Mouse (Mus musculus): ENCODE results near the gene Slc26a9. TPM values are rescaled to one million over a fixed set of nuclear protein-coding genes. Genes with fewer than 3 reads are reported as not detected.

The Slc26a9 gene
- polyA plus RNA-seq, 1 experiment from 2014 or later, result 0.08 TPM

- DNase-seq (ENCODE audit: low spot score), result no peak
Measured at GRCm38 (mm10) chr1:131734657-131735273, 9.1 kb upstream of the Slc26a9 start.

DNA sequence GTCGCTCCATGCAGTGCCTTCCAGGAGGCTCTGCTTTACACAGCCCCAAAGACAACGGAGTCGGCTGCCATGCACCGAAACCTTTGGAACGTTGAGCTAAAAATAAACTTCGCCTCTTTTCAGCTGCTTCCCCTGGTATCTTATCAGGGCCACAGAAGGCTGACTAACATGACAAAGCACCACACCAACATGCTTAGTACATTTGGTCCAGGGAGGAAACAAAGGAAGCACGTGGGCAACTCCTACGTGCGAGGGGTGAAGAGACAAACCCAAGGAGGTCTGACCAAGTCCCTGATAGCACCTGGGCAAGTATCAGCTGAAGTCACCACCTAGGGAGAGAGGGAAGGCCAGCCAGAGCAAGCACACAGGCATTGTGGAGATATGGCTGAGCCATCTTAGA is 7.3 kb upstream of the Slc26a9 start:
- no peak for DNase-seq (ENCODE audit: low spot score)

DNA sequence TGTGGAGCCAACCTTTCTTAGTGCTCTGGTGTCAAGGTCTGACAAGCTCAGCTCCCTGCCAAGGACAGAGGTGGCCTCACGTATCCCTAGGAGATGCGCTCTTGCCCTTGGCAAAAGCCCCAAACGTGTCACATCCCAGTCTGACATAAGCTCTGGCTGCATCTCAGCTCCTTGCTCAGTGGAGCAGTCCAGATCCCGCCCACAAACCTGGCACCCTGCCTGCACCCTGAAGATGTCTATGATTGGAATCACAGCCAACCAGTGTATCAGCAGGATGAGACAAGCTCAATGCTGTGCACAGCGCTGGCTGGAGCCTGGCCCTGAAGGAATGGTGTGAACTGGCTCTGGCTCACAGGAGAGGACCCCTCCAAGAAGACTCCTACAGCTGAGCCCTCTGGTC is 6.6 kb upstream of the Slc26a9 start:
- DNase-seq (ENCODE audit: low spot score), result no peak

DNA sequence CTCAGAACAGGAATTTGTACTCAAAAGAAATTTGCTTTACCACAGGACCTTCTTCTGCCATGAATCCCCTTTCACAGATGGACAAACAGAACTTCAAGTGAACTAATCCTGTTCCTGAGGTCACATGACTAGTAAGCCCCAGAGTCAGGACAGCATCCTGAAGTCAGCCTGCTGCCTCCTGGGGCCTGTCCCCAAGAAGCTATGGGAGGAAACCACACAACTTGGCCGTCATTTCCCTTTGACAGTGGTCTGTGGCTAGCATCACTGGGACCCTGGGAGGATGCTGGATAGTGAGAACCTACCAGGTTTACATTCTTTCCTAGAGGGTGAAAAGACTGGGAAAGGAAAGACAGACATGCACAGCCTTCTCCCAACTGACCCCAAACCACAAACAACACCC is 5.1 kb upstream of the Slc26a9 start:
- no peak for DNase-seq (ENCODE audit: low spot score)

GRCm38 (mm10) chr1:131739481-131740160 is 4.2 kb upstream of the Slc26a9 start:
- no peak for DNase-seq (ENCODE audit: low spot score)

DNA sequence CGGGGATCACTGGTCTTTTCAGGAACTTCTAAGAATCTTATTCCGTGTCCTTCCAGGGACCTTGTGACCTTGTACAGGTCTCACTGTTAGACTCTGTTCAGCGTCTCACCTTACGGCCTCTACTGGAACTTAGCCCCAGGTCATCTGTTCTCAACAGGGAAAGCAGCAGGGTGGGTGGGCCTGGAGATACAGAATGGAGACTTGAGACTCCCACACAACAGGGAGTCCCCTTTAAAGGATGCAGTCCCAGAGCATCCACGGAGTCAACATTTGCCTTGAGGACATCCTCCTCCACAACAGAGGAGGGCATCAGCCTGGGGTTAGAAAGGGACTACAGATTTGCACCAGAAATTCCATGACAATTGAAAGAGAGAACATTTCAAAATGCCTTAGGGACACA is 1.6 kb downstream of the Slc26a9 start:
- DNase-seq (ENCODE audit: low spot score), result no peak

GRCm38 (mm10) chr1:131747761-131748160 is 3.9 kb downstream of the Slc26a9 start:
- no peak for DNase-seq (ENCODE audit: low spot score)

- DNase-seq (ENCODE audit: low spot score), result no peak
Measured at GRCm38 (mm10) chr1:131748636-131749035, 4.8 kb downstream of the Slc26a9 start.

DNA sequence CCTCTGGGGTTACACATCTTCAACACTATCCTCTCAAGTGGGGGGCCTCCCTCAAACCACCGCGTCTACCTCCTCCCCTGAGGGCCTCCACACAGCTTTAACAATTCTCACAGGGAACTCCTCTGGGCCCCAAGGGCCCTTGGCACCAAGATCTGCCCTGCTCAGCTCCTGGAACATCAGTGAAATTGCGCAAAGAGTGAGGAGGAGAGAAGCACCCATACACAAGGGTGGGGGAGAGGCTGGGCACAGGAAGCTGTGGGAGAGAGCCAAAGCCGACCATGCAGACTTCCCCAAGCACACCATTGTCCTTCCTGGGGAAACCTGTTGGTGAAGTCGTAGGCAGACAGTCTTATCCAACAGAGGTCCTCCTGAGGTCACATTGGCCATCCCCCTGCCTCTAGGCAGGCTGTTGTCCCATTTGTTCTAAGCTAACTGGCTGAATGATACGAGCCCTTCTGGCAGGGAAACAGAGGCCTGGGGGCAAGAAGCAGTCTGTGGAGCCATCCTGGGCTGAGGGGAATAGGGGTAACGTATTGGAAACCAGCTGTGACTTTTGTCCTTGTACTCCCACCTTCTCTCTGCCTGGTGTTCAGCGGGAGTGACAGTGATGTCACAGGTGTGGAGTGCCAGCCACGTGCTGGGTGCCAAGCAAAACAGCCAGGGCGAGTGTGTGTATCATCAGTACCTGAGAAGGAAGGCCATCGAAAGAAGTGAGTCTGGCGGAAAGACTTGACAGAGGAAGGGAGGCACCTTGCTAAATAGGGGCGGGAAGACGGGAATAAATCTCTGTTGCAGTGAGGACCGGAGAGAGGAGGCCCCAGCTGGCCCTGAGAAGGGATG is 6.1 kb downstream of the Slc26a9 start:
- DNase-seq (ENCODE audit: low spot score), result no peak

- DNase-seq (ENCODE audit: low spot score), result no peak
Measured at GRCm38 (mm10) chr1:131751181-131751890, 7.5 kb downstream of the Slc26a9 start.

DNA sequence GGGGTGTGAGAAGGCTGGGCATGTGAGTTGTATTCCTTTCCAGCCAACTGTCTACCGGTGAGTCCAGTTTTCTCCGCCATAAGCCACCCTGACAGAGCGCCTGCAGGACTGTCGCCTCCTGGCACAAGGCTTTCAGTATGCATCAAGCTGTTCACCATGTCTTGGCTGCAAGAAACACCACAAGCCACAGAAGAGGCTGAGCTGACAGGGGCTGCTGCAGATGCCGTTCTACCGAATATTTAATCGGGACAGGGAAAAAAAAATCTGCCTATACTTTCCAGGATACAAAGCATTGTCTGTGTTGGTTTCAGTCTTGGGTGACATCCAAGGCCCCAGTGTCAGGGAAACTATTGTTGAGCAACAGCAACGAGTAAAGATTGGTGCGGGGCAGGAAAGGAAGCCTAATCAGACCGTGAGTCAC is 8.1 kb downstream of the Slc26a9 start:
- no peak for DNase-seq (ENCODE audit: low spot score)

DNA sequence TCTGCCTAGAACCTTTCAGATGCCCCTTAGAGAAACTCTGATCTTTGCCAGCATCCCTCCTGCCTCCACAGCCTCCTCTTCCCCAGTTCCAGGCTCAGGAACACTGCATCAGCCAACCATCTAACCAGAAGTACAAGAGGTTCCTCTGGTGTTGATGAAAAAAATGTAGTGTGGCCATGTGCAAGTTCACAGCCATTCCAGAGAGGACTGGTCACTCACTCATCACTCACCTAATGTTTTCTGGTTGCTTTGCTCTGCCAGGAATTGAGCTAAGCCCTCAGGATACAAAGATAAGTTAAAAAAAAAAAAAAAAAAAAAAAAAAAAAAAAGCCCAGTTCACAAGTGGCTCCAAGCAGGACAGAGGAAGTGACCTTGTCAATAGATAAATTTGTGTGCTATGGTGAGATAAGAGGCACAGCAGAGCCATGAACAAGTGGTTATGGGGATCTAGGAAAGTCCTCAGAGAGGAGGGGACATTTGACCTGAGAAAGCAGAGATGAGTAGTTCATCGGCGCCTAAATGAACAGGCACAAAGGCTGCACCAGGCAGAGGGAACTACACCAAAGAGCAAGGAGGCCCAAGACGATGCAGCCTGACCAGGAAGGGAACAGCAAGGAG is 10.5 kb downstream of the Slc26a9 start:
- DNase-seq (ENCODE audit: low spot score), result no peak

DNA sequence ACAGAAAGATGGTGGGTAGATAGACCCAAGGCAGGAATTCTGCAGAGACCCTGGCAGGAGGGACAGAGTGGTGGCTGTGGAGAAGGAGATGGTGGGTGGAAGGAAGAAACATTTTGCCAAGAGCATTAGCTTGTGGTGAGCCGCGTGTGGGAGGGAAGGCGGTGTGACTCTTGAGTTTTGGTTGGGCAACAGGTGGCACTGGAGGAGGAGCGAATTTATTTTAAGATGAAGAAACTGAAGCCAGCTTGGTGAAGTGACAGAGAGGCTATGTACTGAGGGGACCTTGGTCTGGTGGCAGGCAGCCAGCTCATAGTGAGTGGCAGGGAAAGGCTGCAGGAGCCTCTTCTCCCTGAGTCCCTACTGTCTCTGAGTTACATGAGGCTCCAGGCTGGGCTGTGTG is 11.1 kb downstream of the Slc26a9 start:
- DNase-seq (ENCODE audit: low spot score), result no peak

DNA sequence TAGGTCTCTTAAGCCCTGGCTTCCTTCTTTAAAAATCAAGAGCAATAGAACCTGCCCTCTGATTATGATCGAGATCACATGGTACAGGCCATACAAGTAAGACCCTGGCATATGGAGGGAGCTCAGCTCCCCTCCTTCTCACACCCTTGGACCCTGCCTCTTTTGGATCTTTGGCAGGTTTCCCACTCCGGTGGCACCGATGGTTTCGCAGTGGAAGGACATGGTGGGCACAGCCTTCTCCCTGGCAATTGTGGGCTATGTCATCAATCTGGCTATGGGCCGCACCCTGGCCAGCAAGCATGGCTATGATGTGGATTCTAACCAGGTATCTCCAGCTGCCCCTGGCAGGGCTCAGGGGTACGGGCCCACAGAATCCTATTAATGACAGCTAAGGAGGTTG is 13.4 kb downstream of the Slc26a9 start:
- DNase-seq (ENCODE audit: low spot score), result no peak

- DNase-seq (ENCODE audit: low spot score), result no peak
Measured at GRCm38 (mm10) chr1:131758796-131759195, 15.0 kb downstream of the Slc26a9 start.

- no peak for DNase-seq (ENCODE audit: low spot score)
Measured at GRCm38 (mm10) chr1:131759667-131760427, 16.0 kb downstream of the Slc26a9 start.

DNA sequence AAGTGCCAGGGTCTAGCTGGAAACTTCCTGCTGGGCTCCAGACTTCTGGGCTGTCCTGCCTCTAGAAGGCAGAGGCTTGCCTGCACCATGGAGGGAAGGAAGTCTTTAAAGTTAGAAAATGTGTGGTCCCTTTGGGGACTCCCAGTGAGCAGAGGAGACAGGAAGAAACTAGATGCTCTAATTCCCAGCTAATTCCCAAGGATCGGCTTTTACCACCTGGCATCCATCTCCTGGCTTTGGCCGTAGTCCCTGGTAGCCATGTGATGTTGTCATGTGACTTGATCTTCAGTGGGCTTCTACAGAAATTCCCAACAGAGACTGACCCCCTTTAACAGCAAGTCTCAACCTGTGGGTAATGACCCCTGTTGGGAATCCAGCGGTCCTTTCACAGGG is 16.6 kb downstream of the Slc26a9 start:
- DNase-seq (ENCODE audit: low spot score), result no peak

DNA sequence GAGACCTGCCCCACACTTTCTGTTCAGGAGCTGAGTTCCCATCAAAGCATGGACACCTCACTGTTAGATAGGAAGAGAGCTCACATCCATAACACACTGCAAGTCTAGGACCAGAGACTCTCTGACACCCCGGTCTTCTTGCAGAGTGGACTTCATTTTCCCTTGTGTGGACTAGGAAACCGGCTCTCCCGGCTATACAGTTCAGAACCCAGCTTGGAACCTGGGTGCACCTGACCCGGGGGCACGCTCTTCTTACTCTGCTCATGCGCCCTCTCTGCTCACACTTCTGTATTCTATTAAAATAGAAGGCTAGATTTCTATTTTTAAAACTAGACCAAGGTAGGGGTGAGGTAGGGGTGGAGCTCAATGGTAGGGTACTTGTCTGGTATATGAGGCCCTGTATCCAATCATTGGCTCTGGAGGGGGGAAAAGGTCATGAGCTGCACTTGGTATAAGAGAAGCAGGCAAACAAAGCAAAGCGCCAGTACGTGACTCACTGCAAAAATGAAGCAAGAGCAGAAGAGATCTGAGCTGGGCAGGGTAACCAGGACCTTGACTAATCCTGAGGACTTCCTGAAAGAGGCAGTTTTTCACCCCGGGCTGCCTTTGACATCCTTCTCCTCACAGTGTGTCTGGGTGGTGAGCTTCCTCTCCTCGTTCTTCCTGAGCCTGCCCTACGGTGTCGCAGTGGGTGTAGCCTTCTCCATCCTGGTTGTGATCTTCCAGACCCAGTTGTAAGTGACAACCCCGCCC is 17.4 kb downstream of the Slc26a9 start:
- no peak for DNase-seq (ENCODE audit: low spot score)

GRCm38 (mm10) chr1:131763683-131764082 is 19.9 kb downstream of the Slc26a9 start:
- DNase-seq (ENCODE audit: low spot score), result no peak

Data from thymus, postnatal 0 days (tissue).